ENCODE assay signal across 8 mouse cellular contexts in genomic region chr11:120630881-120631725, GRCm38 (mm10). TPM values are rescaled to one million over a fixed set of nuclear protein-coding genes. Genes with fewer than 3 reads are reported as not detected.
DNase-seq lines count a peak whose midpoint lies in the region; ATAC-seq lines count a peak whose summit lies in the region.

No protein-coding gene starts in this region.

- peak overlapping the region; percentile 96 for H3K4me2 ChIP-seq in neural tube, embryonic 11.5 days (ENCODE audit: low read depth)
- 0 out of 2 replicates have a peak overlapping the region, but pooled peaks have one; percentile 65 for H3K4me2 ChIP-seq in embryonic facial prominence, embryonic 15.5 days (replicated peaks)
- H3K4me2 ChIP-seq in midbrain, embryonic 15.5 days: peak overlapping the region; percentile 97; the same call in 1 of the 2 replicates

- H3K9me3 ChIP-seq in neural tube, embryonic 11.5 days (ENCODE audit: control insufficient read depth, low read length): no peaks in the 10 kb centered on the region
- H3K9me3 ChIP-seq in embryonic facial prominence, embryonic 15.5 days (replicated peaks): no peaks in the 10 kb centered on the region
- H3K9me3 ChIP-seq in midbrain, embryonic 15.5 days: no peaks in the 10 kb centered on the region

- WGBS in neural tube, embryonic 11.5 days: 56% methylated on average over 6 of the region's 7 CpGs
- WGBS in embryonic facial prominence, embryonic 15.5 days: 40% methylated on average over 7 of the region's 7 CpGs
- 33% methylated on average over 7 of the region's 7 CpGs for WGBS in midbrain, embryonic 15.5 days

- H3K9ac ChIP-seq in neural tube, embryonic 11.5 days (ENCODE audit: low read length): peak overlapping the region; percentile 0
- no peak overlapping the region; the same call in 1 of the 2 replicates for H3K9ac ChIP-seq in embryonic facial prominence, embryonic 15.5 days
- H3K9ac ChIP-seq in midbrain, embryonic 15.5 days: no peak overlapping the region

- H3K4me1 ChIP-seq in neural tube, embryonic 11.5 days (ENCODE audit: control insufficient read depth, insufficient read depth, low read length): peaks cover 14% of the 10 kb centered on the region
- peaks cover 33% of the 10 kb centered on the region for H3K4me1 ChIP-seq in embryonic facial prominence, embryonic 15.5 days
- H3K4me1 ChIP-seq in midbrain, embryonic 15.5 days: peaks cover 37% of the 10 kb centered on the region

- H3K4me3 ChIP-seq in neural tube, embryonic 11.5 days (ENCODE audit: low read depth, low read length): no peak overlapping the region
- no peak overlapping the region for H3K4me3 ChIP-seq in embryonic facial prominence, embryonic 15.5 days (replicated peaks)
- no peak overlapping the region for H3K4me3 ChIP-seq in midbrain, embryonic 15.5 days

- no peak for DNase-seq in neural tube, embryonic 11.5 days (ENCODE audit: low spot score)
- DNase-seq in neural tube, embryonic 10.5 days (ENCODE audit: extremely low spot score, low spot score): no peak
- peak; percentile 84 for DNase-seq in kidney, adult 9 months
- no peak for DNase-seq in cerebellum, adult 9-10 months
- DNase-seq in gastrocnemius, postnatal 25 days: no peak
- no peak for DNase-seq in lung, postnatal 10 days

- H3K27ac ChIP-seq in neural tube, embryonic 11.5 days (ENCODE audit: low read depth, low read length): no peak overlapping the region
- H3K27ac ChIP-seq in embryonic facial prominence, embryonic 15.5 days (replicated peaks): peak overlapping the region; percentile 65
- H3K27ac ChIP-seq in midbrain, embryonic 15.5 days: no peak overlapping the region

- no peaks in the 10 kb centered on the region for H3K27me3 ChIP-seq in neural tube, embryonic 11.5 days (ENCODE audit: control insufficient read depth, insufficient read depth, low read length)
- H3K27me3 ChIP-seq in embryonic facial prominence, embryonic 15.5 days: no peaks in the 10 kb centered on the region
- H3K27me3 ChIP-seq in midbrain, embryonic 15.5 days (replicated peaks): no peaks in the 10 kb centered on the region

- H3K36me3 ChIP-seq in neural tube, embryonic 11.5 days (ENCODE audit: control insufficient read depth, insufficient read depth, low read length): peaks cover 9% of the 10 kb centered on the region
- peaks cover 23% of the 10 kb centered on the region for H3K36me3 ChIP-seq in embryonic facial prominence, embryonic 15.5 days
- H3K36me3 ChIP-seq in midbrain, embryonic 15.5 days (replicated peaks): peaks cover 10% of the 10 kb centered on the region; the same call in 1 of the 2 replicates

- ATAC-seq in neural tube, embryonic 11.5 days (ENCODE audit: insufficient read depth, low FRiP score, low TSS enrichment): no peak
- no peak for ATAC-seq in embryonic facial prominence, embryonic 15.5 days (ENCODE audit: insufficient number of reproducible peaks, low FRiP score, low TSS enrichment, low read depth)
- no peak for ATAC-seq in midbrain, embryonic 15.5 days (replicated peaks)

RNA-seq across cellular contexts. Expression of gene Mafg, which starts 2.3 kb away (rescaled TPM):
- 26.5 and 27.5 TPM in 2 replicates for polyA plus RNA-seq in neural tube, embryonic 11.5 days (2014; fragmentation: Nextera tagmentation; extraction: Ambion mirVana)
- 36.4 and 38.7 TPM in 2 replicates for polyA plus RNA-seq in embryonic facial prominence, embryonic 15.5 days (2015; fragmentation: Nextera tagmentation; extraction: Ambion mirVana)
- polyA plus RNA-seq in midbrain, embryonic 15.5 days (2015; fragmentation: Nextera tagmentation; extraction: Ambion mirVana): 42.0 and 45.2 TPM in 2 replicates
- total RNA-seq in gastrocnemius, postnatal 25 days (2021): 10 to 100 TPM; 41.8 to 47.1 TPM

RNA-seq across cellular contexts. Expression of gene Sirt7, which starts 6.1 kb away (rescaled TPM):
- polyA plus RNA-seq in neural tube, embryonic 11.5 days (2014; fragmentation: Nextera tagmentation; extraction: Ambion mirVana): 37.2 and 39.0 TPM in 2 replicates
- polyA plus RNA-seq in embryonic facial prominence, embryonic 15.5 days (2015; fragmentation: Nextera tagmentation; extraction: Ambion mirVana): 34.7 and 35.0 TPM in 2 replicates
- 45.8 and 48.2 TPM in 2 replicates for polyA plus RNA-seq in midbrain, embryonic 15.5 days (2015; fragmentation: Nextera tagmentation; extraction: Ambion mirVana)
- 1 to 10 TPM; 4.3 to 7.2 TPM for total RNA-seq in gastrocnemius, postnatal 25 days (2021)

RNA-seq across cellular contexts. Expression of gene Pycr1, which starts 12.5 kb away (rescaled TPM):
- polyA plus RNA-seq in neural tube, embryonic 11.5 days (2014; fragmentation: Nextera tagmentation; extraction: Ambion mirVana): 31.8 and 33.8 TPM in 2 replicates
- 53.8 and 54.5 TPM in 2 replicates for polyA plus RNA-seq in embryonic facial prominence, embryonic 15.5 days (2015; fragmentation: Nextera tagmentation; extraction: Ambion mirVana)
- polyA plus RNA-seq in midbrain, embryonic 15.5 days (2015; fragmentation: Nextera tagmentation; extraction: Ambion mirVana): 18.2 and 21.2 TPM in 2 replicates
- 1 to 10 TPM; 6.7 to 6.8 TPM for total RNA-seq in gastrocnemius, postnatal 25 days (2021)

RNA-seq across cellular contexts. Expression of gene Pcyt2, which starts 13.4 kb away (rescaled TPM):
- polyA plus RNA-seq in neural tube, embryonic 11.5 days (2014; fragmentation: Nextera tagmentation; extraction: Ambion mirVana): 109 and 118 TPM in 2 replicates
- polyA plus RNA-seq in embryonic facial prominence, embryonic 15.5 days (2015; fragmentation: Nextera tagmentation; extraction: Ambion mirVana): 141 TPM in 2 replicates
- 222 and 233 TPM in 2 replicates for polyA plus RNA-seq in midbrain, embryonic 15.5 days (2015; fragmentation: Nextera tagmentation; extraction: Ambion mirVana)
- 10 to 100 TPM; 30.7 to 34.7 TPM for total RNA-seq in gastrocnemius, postnatal 25 days (2021)

RNA-seq across cellular contexts. Expression of gene Myadml2, which starts 16.9 kb away (rescaled TPM):
- 0.89 TPM in 1 of 2 replicates, not detected in the other for polyA plus RNA-seq in neural tube, embryonic 11.5 days (2014; fragmentation: Nextera tagmentation; extraction: Ambion mirVana)
- polyA plus RNA-seq in embryonic facial prominence, embryonic 15.5 days (2015; fragmentation: Nextera tagmentation; extraction: Ambion mirVana): 1.0 and 1.6 TPM in 2 replicates
- 0.90 and 1.2 TPM in 2 replicates for polyA plus RNA-seq in midbrain, embryonic 15.5 days (2015; fragmentation: Nextera tagmentation; extraction: Ambion mirVana)
- 100 to 1,000 TPM; 121 to 134 TPM for total RNA-seq in gastrocnemius, postnatal 25 days (2021)
